Mouse (Mus musculus) left cerebral cortex, postnatal 25 days (tissue): ENCODE data around the gene H2-Ab1. TPM values are rescaled to one million over a fixed set of nuclear protein-coding genes. Genes with fewer than 3 reads are reported as not detected.

Source experiments
- total RNA-seq, 2 experiments: library from RNA; stranded (reverse); gene quantifications; 2 replicates each; pipeline ENCODE4 v1.2.3; 2021

Gene H2-Ab1
- total RNA-seq, 2 experiments from 2014 or later = 1.8 to 2.7 TPM

Other genes with a start within 250 kb of the H2-Ab1 start
- 10 to 100 TPM; 28.4 to 32.2 TPM for gene Ring1, start 233.0 kb upstream of the H2-Ab1 start, total RNA-seq
- gene H2-Ke6, start 229.6 kb upstream of the H2-Ab1 start, total RNA-seq = 10 to 100 TPM; 33.3 to 35.1 TPM
- gene Slc39a7, start 226.0 kb upstream of the H2-Ab1 start, total RNA-seq = 10 to 100 TPM; 96.2 to 98.6 TPM
- 10 to 100 TPM; 79.5 to 83.1 TPM for gene Rxrb, start 225.9 kb upstream of the H2-Ab1 start, total RNA-seq
- 10 to 100 TPM; 14.1 to 14.6 TPM for gene Col11a2, start 218.3 kb upstream of the H2-Ab1 start, total RNA-seq
- under 1 TPM in 1 of 2 experiments, not detected in 1; 0.34 TPM for gene H2-Oa, start 165.3 kb upstream of the H2-Ab1 start, total RNA-seq
- 10 to 100 TPM; 26.0 to 26.5 TPM for gene H2-DMa, start 138.1 kb upstream of the H2-Ab1 start, total RNA-seq
- 100 to 1,000 TPM; 178 to 192 TPM for gene Brd2, start 135.1 kb upstream of the H2-Ab1 start, total RNA-seq
- under 1 TPM; 0.46 to 0.92 TPM for gene H2-DMb2, start 114.4 kb upstream of the H2-Ab1 start, total RNA-seq
- 1 to 10 TPM in 1 of 2 experiments, under 1 TPM in 1; 0.94 to 1.5 TPM for gene H2-DMb1, start 104.6 kb upstream of the H2-Ab1 start, total RNA-seq
- 1 to 10 TPM; 1.5 to 1.8 TPM for gene Tap1, start 70.1 kb upstream of the H2-Ab1 start, total RNA-seq
- gene Psmb9, start 69.9 kb upstream of the H2-Ab1 start, total RNA-seq = 1 to 10 TPM in 1 of 2 experiments, under 1 TPM in 1; 0.53 to 1.4 TPM
- gene Psmb8, start 60.0 kb upstream of the H2-Ab1 start, total RNA-seq = 1 to 10 TPM; 2.0 to 4.1 TPM
- 1 to 10 TPM; 5.2 to 5.4 TPM for gene Tap2, start 54.2 kb upstream of the H2-Ab1 start, total RNA-seq
- gene H2-Ob, start 18.8 kb upstream of the H2-Ab1 start, total RNA-seq = under 1 TPM in 1 of 2 experiments, not detected in 1; 0.23 TPM
- gene H2-Aa, start 30.1 kb downstream of the H2-Ab1 start, total RNA-seq = 1 to 10 TPM; 1.9 to 2.1 TPM
- 1 to 10 TPM; 2.9 to 3.4 TPM for gene H2-Eb1, start 48.2 kb downstream of the H2-Ab1 start, total RNA-seq
- gene H2-Eb2, start 68.0 kb downstream of the H2-Ab1 start, total RNA-seq = not detected
- gene Btnl2, start 97.1 kb downstream of the H2-Ab1 start, total RNA-seq = under 1 TPM; 0.71 to 0.73 TPM
- not detected for gene Btnl1, start 119.4 kb downstream of the H2-Ab1 start, total RNA-seq
- 1 to 10 TPM; 2.3 to 4.7 TPM for gene BC051142, start 141.1 kb downstream of the H2-Ab1 start, total RNA-seq
- not detected for gene Btnl4, start 219.6 kb downstream of the H2-Ab1 start, total RNA-seq